Mouse (Mus musculus) kidney, adult 18-20 months (tissue): ENCODE measurements around the gene Smad5.
A peak's percentile ranks its signal among the peaks of the same experiment; 100 is the strongest.

Experiments used
- DNase-seq: peaks from one replicate; pipeline ENCODE4 v3.0.0; 2021

Smad5 gene

DNA sequence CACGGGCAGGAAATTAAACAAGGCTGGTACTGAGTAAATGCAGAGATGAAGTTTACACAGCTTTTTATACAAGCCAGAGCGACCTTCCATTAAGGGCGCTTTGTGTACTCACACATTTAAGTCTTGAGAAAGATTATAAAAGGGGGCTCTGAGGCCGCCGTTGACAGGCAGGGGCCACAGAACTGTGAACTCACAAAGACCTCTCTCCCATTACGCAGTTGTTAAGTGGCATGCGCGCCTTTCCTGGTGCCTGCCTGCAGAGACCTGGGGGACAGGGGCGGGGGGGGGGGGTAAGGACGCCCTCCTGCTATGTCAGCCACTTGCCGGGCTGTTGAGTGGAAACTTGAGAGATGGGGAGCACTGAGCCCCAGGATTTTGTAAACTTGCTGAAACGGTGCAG is 54.4 kb downstream of the Smad5 start:
- no peak for DNase-seq

DNA sequence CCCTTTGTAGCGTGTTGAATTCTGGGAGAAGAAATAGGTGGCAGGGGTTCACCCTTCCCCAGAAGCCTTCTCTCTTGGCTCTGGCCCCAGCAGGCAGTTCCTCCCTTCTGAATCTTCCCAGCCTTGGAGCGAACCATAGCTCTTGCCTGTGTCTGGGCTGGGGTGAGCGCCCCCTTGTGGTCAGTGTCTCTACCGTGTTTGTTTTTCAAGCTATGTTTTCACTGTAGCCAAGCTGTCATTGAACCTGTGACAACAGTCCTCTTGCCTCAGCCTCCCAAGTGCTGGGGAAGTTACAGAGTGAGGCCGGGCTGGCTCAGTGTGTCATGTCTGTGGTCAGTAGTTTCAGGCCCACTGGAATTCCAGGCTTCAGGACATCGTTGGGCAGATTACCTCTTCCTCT is 55.7 kb downstream of the Smad5 start:
- peak; percentile 83 for DNase-seq

DNA sequence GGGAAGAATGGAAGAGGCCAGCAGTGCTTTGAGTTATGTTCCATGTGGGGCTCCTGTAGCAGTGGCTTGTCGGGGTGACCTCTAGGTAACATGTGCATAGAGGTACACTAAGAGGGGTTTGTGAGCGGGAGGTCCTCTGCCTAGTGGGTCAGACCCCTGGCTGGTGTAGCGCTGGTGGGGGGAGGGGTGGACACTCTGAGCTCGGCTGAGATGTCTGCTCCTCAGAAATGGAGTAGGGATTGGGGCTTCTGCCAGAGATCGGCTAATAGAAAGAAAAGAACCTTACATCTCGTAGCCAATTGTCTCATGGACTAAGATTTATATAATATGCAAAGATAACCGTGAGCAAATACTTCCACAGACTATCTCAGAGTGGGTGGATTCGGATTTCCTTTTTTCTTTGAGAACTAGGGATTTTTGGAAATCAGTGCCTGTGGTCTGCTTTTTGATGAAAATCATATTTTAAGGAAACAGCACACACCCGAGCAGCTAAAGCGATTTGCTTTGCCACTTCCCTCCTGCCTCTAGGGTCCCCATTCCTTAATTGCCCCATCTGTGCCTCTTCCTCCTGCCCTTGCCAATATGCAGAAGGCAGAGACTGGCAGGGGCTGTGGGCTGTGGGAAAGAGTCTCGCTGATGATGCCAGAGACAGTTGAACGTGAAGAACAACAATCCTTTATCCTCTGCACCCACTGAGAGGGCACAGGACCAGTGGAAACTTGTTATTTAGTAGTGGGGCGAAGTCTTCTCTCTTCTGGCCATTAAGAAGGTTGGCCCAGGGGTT is 59.8 kb downstream of the Smad5 start:
- DNase-seq: no peak

DNA sequence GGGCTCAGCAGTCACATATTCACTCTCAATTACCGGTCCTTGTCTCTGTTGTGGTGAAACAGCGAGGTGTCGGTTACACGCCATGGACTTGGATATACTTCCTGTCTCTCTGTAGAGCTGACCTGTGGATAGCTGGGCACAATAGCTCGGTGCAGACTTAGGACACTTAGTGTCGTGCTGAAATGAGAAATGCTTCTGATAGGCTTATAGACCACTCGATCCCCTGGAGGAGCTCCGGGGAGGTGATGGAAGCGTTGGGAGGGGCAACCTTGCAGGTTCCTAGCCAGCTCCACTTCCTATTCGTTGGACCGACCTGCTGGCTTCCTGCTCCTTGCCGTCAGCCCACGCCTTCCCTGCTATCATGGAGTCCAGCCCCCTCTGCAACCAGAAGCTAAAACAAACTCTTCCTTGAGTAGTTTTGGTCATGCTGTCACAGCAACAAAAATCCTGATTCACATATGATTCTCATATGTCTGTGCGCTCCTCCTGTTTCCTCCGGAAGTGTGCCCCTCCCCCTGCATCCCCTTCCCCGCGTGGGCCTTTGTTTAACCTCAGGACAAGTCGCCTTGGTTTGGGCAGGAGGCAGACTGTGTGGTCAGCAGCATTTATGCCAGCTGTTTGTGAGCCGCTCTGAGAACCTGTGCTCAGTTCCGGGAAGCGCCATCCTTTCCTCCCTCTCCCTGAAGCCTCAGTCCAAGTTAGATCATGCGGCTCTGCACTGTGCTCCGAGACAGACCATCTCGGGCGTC is 62.6 kb downstream of the Smad5 start:
- DNase-seq: no peak

DNA sequence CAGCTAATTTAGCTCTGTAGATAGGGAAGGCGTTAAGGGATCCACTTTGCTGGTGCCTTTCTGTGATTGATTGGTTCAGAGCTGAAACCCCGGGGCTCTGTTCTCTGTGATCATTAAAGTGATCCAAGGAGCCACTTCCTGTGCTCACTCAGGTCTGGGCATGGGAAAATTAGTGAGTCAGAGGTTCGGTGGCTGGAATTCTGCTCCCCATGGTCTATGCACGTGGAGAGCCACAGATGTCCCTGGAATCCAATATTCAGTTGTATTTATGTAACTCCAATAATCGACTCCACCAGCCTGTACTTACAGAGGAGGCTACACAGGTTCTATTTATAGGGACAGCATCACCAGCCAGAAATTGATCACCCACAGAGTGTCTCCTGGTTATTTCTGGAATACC is 63.4 kb downstream of the Smad5 start:
- no peak for DNase-seq

DNA sequence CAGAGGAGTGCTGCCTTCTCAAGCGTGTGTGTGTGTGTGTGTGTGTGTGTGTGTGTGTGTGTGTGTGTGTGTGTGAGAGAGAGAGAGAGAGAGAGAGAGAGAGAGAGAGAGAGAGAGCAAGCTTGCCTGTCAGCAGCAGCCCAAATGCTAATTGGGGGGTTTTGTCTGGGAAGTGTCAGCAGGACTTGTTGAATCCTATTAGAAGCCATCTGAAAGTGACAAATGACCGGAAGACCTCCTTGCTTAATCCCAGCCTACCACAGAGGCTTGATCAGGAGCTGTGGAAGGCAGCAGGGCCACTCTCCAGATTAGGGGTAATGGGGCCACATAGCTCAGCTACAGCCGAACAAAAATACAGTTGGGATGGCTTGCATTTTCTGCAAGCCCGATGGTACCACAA is 66.6 kb downstream of the Smad5 start:
- no peak for DNase-seq

DNA sequence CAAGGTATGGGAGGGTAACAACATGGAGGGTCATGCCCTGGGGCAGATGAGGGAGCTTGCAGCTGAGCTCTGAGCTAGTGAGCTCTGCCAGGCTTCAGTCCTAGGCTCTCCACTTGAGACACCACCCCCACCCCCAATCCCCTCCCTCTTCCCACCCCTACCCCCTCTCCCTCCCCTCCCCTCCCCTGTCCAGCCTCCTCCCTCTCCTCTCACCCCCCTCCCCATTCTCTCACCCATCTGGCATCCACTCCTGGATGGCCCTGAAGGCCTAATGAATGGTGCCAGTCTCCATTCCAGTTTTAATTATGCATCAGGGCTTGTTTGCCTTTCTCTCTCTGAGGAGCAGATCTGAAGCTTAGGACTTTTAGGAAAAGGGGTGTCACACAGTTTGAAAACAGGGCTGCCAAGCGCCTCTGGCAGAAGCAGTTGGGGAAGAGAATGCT is 67.3 kb downstream of the Smad5 start:
- DNase-seq: no peak

DNA sequence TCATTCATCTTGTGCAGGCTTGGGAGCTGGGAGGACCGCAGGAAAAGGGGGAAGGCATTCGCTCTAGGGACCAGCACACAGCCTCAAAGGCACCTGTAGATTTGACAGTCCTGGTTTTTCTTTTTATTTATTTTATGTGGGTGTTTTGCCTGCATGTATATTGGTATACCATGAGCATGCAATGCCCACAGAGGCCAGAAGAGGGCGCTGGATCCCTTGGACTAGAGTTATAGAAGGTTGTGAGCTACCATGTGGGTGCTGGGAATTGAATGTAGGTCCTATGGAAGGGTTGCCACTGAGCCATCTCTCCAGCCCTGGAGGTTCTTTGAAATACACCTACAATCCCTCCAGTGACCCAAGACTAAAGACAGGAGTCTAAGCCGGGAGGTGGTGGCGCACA is 68.0 kb downstream of the Smad5 start:
- DNase-seq: no peak

DNA sequence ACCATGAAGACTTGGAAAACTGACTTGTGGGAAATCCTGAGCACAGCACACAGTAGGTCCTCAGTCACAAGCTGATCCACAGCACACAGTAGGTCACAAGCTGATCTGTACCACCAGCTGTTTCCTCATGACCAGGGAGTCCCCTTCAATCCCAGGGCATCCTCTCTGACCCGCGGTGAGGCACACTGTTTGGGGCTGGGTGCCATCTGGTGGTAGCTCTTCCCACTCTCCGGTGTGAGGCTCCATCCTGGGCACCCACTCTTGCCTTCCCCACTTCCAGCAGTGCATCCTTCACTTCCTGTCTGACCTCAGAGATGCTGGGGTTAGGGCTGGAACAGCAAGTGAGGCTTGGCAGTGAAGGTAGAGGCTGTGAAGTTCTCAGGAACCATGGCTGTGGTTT is 69.8 kb downstream of the Smad5 start:
- DNase-seq: no peak

DNA sequence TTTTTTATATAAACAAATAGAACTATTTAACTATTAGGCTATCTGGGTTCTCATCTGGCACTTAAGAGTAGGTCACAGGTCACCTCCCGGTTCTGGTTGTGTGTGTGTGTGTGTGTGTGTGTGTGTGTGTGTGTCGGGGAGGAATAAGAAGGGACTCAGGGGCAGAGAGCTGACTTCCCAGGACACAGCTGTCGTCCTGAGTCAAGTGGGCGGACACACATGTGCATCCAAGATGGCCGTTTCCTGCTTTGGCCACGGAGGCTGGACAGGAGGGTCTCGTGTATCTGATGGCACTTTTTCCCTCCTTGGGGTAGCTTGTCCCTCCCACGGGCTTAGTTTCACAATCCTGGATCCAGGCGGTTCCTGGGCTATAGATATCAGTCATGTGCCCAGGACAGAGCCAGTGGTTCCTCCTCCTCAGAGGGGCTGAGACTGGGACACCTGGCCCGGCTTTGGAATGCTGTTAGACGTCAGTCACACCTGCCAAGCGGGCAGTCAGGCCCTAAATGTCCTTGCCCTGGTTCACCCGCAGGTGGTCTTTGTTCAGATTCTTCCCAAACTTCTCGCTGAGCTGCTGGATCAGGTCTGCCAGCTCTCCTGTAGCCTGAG is 70.6 kb downstream of the Smad5 start:
- DNase-seq: no peak

DNA sequence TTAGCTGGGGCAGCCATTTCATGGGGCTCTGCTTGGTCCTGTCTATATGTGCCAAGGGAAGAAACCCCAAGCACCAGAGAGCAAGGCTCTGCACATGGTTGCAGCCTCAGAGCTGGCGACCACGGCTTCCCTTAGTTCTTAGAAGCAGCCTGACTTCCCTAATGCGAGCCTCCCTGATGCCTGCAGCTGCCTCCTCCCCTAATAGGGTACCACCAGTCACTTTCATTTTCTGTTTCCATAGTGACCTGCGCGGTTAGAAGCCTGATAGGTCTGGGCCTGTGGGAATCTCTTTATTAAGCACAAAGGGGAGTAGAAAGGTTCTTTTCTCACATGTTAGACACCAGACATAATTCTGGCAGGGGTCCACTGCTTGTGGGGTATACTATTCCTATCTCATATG is 71.5 kb downstream of the Smad5 start:
- DNase-seq: no peak

DNA sequence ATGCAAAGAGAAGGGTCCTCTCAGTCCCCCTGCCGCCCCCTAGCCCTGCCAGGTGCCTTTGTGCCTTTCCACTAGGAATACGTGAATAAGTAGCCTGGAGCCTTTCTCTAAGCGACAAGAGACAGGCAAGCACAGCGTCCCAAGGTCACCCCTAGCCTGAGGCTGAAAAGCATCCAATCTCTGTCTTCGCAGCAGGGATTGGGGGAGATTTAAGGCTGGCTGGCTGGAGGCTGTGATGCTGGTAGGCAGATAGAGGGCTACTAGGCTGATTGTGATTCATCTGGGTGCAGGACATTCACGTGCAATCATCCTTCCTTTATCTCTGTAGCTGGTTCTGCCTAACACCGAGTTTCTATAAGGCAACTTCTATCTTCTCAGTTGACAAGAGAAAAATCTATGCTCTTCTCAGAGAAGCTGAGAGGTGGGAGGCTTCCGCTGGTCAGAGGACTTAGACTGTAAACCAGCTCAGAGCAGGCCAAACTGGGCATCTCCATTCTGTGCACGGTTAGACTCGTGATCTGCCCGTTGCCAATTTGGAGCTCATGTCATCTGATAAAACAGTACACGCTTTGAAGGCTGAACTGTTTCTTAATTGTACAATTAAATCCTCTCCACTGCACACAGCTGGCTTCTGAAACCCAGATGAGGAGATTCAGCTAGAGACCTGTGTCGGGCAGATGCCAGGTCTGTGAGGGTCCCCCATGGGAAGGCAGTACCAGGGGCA is 78.1 kb downstream of the Smad5 start:
- no peak for DNase-seq

DNA sequence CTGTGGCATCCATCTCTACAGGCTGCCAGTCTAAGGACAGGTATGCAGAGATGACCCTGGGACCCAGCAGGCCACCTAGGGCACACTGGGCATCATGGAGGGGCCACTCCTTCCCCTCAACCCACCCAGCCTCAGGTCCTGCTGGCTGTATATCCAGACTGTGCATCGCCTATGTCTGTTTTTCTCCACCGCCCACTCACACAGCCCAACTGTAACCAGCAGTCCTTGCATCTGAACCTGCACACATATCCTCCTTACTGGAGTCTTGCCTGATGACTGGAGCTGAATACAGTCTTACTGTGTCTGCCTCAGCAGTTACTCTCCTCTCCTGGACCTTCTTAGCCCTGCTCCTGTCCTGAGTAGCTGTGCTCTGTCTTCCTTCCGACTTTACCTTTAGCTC is 78.9 kb downstream of the Smad5 start:
- no peak for DNase-seq

DNA sequence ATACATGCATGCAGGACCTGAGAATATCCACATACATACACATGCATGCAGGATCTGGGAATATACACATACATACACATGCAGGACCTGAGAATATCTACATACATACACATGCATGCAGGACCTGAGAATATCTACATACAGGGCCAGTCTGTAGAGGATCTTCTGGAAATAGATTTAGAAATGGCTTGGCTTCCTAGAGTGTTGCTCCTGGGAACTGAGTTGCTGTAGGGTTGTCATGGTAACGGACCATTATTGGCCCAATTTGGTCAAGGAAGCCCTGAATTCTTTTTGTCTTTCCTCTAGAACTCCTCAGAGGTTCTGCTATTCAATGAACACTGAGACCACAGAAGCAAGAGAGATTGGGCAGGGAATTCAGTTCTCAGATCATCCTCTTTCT is 79.8 kb downstream of the Smad5 start:
- DNase-seq: no peak

DNA sequence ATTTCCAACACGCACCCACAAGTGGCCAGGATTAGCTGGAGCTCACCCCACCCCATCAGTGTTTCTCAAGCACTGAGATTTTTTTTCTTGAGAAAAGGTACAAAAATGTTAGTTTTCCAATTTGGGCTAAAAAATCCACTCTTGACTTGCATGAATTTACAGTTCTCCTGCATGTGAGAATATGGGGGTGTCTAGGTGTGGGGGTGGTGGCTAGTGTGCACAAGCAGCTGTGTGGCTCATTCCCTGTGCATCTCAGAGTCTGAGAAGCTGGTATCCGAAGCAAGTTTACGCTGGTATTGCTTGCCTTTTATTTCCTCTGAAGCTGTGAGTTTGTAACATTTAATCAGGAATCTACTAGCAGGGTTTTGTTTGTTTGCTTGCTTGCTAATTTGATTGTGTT is 87.9 kb downstream of the Smad5 start:
- no peak for DNase-seq
